Mouse (Mus musculus) central nervous system, embryonic 14 days (tissue): ENCODE data around the gene Olfr603. TPM values are rescaled to one million over a fixed set of nuclear protein-coding genes. Genes with fewer than 3 reads are reported as not detected.

Experiments used
- polyA plus RNA-seq: library from polyadenylated mRNA; depleted of rRNA; stranded (reverse); fragments of >200 nt; gene quantifications from 2 replicates; pipeline ENCODE4 v1.2.3, GENCODE M21; 2012; rRNA removed

The Olfr603 gene
- polyA plus RNA-seq: not detected in 2 replicates

DNA sequence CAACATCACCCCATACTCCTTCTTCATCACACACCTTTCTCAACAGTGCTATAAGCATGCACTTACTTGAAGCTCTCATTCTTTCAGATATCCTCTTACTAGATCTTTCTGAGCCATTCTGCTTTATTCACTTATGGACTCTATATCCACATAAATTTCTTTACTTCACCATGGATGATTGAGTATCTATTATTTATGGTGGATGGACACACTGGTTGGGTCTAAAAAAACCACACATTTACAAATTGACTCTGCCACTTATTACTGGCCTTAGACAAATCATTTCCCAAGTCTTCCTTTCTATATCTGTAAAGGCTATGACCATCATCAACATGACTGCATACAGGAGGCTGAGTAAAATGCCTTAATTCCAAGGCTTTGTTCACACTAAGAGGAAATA is at the start of gene Olfr603:
Gene Olfr603, minus strand, starts transcription at position 101 of the 400 bp plus-strand sequence.

DNA sequence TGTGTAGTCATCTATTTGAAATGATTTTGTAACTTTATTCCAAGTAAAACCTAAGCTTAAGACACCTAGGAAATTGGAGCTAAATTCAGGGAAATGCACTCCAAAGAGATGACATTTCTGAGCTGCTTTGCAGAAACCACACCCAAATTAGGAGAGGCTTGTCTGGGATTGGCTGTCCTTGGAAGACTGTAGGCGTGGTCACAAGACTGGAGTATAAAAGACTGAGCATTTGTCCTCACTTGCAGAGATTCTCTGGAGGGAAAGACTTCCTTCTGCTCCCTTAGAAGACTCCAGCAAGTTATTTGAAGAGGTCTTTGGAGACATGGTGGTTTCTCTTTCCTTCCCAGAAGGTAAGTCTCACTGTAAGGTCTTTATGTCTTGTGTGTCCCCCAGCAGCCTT is 28.8 kb upstream of the Olfr603 start, which contains the start of gene Usp17lc:
Gene Usp17lc, plus strand, starts transcription at position 301 of the 400 bp plus-strand sequence.

DNA sequence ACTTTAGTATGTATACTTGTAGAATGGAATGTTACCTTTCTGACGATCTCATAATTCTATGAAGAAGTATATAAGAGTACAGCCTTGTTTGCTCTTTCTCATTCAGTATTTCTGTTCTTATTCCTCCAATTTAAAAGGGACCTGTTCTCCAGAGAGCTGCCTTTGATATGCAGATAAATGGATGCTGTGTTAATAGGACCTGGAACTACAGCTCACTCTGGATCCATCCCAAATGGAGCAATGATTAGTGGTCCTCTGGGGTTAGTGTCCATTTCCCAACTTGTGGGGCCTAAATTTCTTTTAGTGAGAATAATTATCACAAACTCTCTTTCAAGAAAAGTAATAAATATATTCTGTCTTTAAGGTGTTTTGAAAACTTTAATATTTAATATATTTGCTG is 23.4 kb downstream of the Olfr603 start, which contains the start of gene Olfr601:
Gene Olfr601, minus strand, starts transcription at position 101 of the 400 bp plus-strand sequence.

DNA sequence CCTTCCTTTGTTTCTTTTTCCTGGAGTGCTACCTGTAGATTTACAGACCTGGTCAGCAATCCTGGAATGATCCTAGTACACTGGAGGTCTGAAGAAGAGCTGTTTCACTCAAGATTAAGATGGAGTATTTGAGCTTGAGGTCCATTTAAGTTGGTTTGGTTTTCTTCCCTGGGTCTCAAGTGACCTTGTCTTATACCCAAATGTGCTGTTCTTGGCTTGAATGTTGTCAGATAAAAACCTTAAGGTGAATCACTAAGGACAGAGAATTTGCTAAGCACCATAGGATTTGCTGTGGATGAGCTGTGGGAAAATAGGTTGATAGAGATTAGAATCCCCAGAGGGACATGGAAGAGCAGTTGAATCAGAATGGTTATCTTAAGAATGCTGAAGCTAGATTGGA is 36.4 kb downstream of the Olfr603 start, which contains the start of gene Olfr600:
Gene Olfr600, minus strand, starts transcription at position 101 of the 400 bp plus-strand sequence.

DNA sequence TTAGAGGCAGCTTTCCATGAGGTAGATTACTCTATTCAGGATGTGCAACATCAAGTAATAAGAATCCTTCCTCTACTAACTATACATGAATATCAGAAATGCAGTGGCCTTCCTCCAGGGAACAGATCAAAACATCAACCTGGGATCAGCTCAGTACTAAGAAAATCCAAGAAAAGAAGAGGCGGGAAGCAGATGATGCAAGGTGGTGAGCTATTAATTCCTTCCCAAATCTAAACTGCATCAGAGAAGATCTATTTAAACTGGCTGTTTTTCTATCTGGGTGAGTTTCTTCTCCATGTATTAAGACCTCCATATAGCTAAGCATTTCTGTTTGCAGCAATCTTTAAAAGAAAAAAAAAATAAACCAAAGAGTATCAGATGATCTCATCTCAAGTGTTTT is 50.4 kb downstream of the Olfr603 start, which contains the start of gene Olfr599:
Gene Olfr599, plus strand, starts transcription at position 301 of the 400 bp plus-strand sequence.

Other genes with a start within 250 kb of the Olfr603 start
- not detected in 2 replicates for gene Olfr588-ps1, start 245.3 kb downstream of the Olfr603 start, polyA plus RNA-seq
- not detected in 2 replicates for gene Olfr589, start 229.8 kb downstream of the Olfr603 start, polyA plus RNA-seq
- not detected in 2 replicates for gene Olfr591, start 207.8 kb downstream of the Olfr603 start, polyA plus RNA-seq
- not detected in 2 replicates for gene Olfr592, start 201.4 kb downstream of the Olfr603 start, polyA plus RNA-seq
- gene Olfr593, start 174.3 kb downstream of the Olfr603 start, polyA plus RNA-seq: not detected in 2 replicates
- not detected in 2 replicates for gene Olfr594, start 169.2 kb downstream of the Olfr603 start, polyA plus RNA-seq
- not detected in 2 replicates for gene Usp17ld, start 133.7 kb downstream of the Olfr603 start, polyA plus RNA-seq
- not detected in 2 replicates for gene Olfr596, start 80.5 kb downstream of the Olfr603 start, polyA plus RNA-seq
- not detected in 2 replicates for gene Olfr597, start 69.9 kb downstream of the Olfr603 start, polyA plus RNA-seq
- not detected in 2 replicates for gene Olfr598, start 62.6 kb downstream of the Olfr603 start, polyA plus RNA-seq
- not detected in 2 replicates for gene Olfr599, start 50.3 kb downstream of the Olfr603 start, polyA plus RNA-seq
- not detected in 2 replicates for gene Olfr600, start 36.5 kb downstream of the Olfr603 start, polyA plus RNA-seq
- gene Olfr601, start 23.5 kb downstream of the Olfr603 start, polyA plus RNA-seq: not detected in 2 replicates
- gene Usp17lc, start 28.9 kb upstream of the Olfr603 start, polyA plus RNA-seq: not detected in 2 replicates
- gene Olfr605, start 59.3 kb upstream of the Olfr603 start, polyA plus RNA-seq: not detected in 2 replicates
- gene Olfr606, start 62.9 kb upstream of the Olfr603 start, polyA plus RNA-seq: not detected in 2 replicates
- gene Olfr607, start 78.0 kb upstream of the Olfr603 start, polyA plus RNA-seq: not detected in 2 replicates
- gene Olfr608, start 83.7 kb upstream of the Olfr603 start, polyA plus RNA-seq: not detected in 2 replicates
- gene Olfr609, start 111.9 kb upstream of the Olfr603 start, polyA plus RNA-seq: not detected in 2 replicates
- not detected in 2 replicates for gene Olfr610, start 125.9 kb upstream of the Olfr603 start, polyA plus RNA-seq
- gene Olfr611, start 134.7 kb upstream of the Olfr603 start, polyA plus RNA-seq: not detected in 2 replicates
- not detected in 2 replicates for gene Olfr612, start 156.5 kb upstream of the Olfr603 start, polyA plus RNA-seq
- not detected in 2 replicates for gene Olfr613, start 161.9 kb upstream of the Olfr603 start, polyA plus RNA-seq
- gene Olfr615, start 169.9 kb upstream of the Olfr603 start, polyA plus RNA-seq: not detected in 2 replicates
- gene Olfr616, start 183.0 kb upstream of the Olfr603 start, polyA plus RNA-seq: not detected in 2 replicates
- not detected in 2 replicates for gene Olfr617, start 186.9 kb upstream of the Olfr603 start, polyA plus RNA-seq
- gene Olfr618, start 203.9 kb upstream of the Olfr603 start, polyA plus RNA-seq: 0.08 TPM in 1 of 2 replicates, not detected in the other
- not detected in 2 replicates for gene Olfr619, start 214.4 kb upstream of the Olfr603 start, polyA plus RNA-seq
- gene Olfr620, start 226.4 kb upstream of the Olfr603 start, polyA plus RNA-seq: not detected in 2 replicates